Mouse (Mus musculus) adrenal gland, postnatal 0 days (tissue): Measurements from ENCODE around the gene Clta. TPM values are rescaled to one million over a fixed set of nuclear protein-coding genes. Genes with fewer than 3 reads are reported as not detected.

Experiments
- polyA plus RNA-seq: library from polyadenylated mRNA; unstranded; fragments of >200 nt; fragmentation: Nextera tagmentation; extraction: Ambion mirVana; gene quantifications from 2 replicates; pipeline ENCODE4 v1.2.1, GENCODE M21; 2015

The Clta gene
- 266 and 285 TPM in 2 replicates for polyA plus RNA-seq

GRCm38 (mm10) chr4:44004126-44004525, at the start of gene Clta:
Gene Clta, plus strand, starts transcription at chr4:44004452.

GRCm38 (mm10) chr4:43957292-43957845, 46.9 kb upstream of the Clta start, which contains the start of gene Glipr2:
Gene Glipr2, plus strand, starts transcription at chr4:43957401.

DNA sequence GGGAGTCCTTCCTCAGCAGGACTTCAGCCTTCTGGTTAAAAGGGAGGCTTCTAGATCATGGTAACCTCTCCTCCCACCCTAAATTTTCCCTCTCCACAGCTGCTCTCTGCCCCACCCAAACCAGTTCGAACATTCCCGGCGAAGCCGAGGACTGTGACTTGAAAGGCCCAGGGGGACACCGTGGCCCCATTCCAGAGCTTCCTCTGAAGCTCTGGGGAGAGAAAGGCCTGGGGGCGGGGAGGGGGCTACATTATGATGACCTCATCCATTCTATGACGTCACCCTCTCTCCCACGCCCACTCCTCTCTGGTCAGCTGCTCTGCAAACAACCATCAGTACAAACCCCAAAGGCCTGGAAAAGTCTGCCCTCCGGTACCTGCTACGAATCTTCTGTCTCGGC, 21.1 kb upstream of the Clta start, which contains the start of gene Ccin:
TSS of gene Ccin (plus strand) at position 303 of the 400 bp plus-strand sequence.

Other genes starting within 250 kb of the Clta start
- gene Olfr159, start 233.4 kb upstream of the Clta start, polyA plus RNA-seq: not detected in 2 replicates
- not detected in 2 replicates for gene Olfr156, start 180.6 kb upstream of the Clta start, polyA plus RNA-seq
- gene Olfr157, start 164.3 kb upstream of the Clta start, polyA plus RNA-seq: not detected in 2 replicates
- gene Olfr155, start 152.9 kb upstream of the Clta start, polyA plus RNA-seq: not detected in 2 replicates
- gene Reck, start 128.9 kb upstream of the Clta start, polyA plus RNA-seq: 15.1 and 19.8 TPM in 2 replicates
- 33.2 and 43.1 TPM in 2 replicates for gene Glipr2, start 47.1 kb upstream of the Clta start, polyA plus RNA-seq
- gene Ccin, start 21.0 kb upstream of the Clta start, polyA plus RNA-seq: not detected in 2 replicates
- 14.8 and 18.2 TPM in 2 replicates for gene Gne, start 79.7 kb downstream of the Clta start, polyA plus RNA-seq
- gene Rnf38, start 229.3 kb downstream of the Clta start, polyA plus RNA-seq: 6.3 and 6.5 TPM in 2 replicates